Mouse (Mus musculus): Measurements from ENCODE around the gene Zfp287.
A peak's percentile ranks its signal among the peaks of the same experiment; 100 is the strongest.

Zfp287 gene

DNA sequence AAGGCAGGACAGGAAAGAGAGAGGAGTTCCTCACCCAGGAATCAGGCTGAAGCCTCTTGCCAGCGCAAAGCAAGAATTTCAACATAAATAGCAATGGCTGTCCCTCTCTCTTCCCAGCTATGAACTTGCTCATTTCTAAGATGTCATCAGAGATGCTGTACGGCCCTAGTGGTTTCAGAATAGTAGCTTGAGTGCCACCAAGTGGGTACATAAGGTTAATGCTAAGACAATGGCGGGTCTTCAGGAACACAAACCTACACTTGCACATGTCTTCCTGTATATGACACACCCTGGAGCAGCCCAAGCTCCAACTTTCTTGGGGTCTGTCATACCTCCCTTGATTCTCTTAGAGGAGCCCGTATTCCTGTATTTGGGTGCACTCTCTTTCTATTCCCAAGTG is 32.0 kb downstream of the Zfp287 start:
- no peak for DNase-seq

DNA sequence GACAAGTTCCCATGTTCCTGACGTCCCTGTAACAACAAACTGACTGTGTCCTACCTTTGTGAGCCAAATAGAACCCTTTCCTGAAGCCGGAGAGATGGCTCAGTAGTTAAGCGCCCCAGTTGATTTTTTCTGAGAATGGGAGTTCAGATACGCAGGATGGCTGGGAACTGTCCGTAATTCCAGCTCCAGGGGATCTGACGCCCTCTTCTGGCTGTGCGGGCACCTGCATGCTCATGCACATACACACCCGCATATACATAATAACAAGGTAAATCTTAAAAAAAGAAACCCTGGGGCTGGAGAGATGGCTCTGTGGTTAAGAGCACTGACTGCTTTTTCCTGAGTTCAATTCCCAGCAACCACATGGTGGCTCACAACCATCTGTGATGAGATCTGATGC is 36.6 kb downstream of the Zfp287 start:
- no peak for DNase-seq

- DNase-seq = peak in 1 of 2 experiments; percentile 9
Observed at GRCm38 (mm10) chr11:62693299-62694184, 38.2 kb downstream of the Zfp287 start.

DNA sequence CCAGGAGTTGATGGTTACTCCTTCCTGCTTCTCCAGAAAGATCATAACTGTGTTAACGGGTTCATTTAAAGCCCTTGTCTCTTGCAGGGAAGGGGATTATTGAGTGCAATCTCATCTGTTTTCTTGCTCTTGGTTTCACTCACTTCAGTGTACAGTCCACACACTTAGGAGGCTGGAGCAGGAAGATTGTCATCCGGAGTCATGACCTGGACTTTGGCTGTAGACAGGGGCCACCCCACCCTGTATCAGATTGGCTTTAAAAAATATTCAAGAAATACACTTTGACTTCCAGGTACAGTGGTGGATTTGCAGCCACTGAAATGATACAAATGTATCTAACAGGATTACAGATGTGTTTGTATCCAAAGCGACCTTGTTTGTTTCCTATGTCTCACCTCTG is 40.1 kb downstream of the Zfp287 start:
- no peak for DNase-seq

DNA sequence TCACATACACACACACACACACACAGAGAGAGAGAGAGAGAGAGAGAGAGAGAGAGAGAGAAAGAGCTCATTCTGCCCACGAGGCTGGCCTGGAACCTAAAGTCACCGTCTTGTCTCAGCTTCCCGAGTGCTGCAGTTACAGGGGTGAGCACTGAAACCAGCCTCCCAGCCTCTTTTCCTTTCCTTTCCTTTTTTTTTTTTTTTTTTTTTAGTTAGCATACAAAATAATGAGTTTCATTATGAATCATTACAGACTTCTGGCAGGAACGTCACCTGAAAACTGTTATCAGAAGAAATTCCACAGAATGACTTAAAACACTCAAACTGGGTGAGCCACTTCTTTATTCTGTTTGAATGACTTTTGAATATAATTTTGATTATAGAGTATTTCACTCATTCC is 51.8 kb downstream of the Zfp287 start:
- DNase-seq = no peak

DNA sequence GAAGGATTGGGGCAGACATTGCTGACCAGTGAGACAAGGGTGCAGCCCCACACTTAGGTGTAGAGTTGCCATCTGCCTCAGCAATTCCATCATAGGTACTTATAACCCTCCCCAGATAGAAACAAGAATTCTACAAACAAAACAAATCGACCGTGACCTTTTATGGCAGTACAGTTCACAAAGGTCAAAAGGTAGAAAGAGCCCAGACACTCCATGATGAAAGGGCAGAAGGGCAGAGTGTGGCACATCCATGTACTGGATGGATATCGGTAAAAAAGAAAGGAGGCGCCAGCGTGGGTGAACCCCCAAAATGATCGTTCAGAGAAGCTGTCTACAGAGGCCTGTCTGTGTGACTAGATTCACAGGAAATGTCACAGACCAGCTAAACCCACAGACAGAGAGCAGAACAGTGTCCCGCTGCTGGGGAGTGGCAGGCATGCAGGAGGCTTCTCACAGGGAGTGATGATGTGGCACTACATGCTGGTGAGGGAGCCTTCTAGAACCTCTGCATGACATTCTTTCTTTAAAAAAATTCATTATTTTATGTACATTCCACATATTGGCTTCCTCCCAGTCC is 52.8 kb downstream of the Zfp287 start:
- DNase-seq = no peak

DNA sequence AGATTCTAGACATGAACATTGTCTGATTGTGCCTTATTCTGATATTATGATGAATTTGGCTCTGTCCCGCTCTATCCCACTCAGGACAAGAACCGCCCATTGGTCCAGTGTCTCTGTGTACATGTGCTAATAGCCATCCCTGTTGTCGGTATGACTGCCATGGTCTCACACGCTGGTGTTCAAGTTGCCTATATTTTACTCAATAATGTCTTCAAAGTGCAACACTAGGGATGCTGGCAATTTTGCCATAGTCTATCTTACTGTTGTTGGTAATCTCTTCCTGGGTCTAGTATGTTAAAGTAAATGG is 55.5 kb downstream of the Zfp287 start:
- DNase-seq = no peak

DNA sequence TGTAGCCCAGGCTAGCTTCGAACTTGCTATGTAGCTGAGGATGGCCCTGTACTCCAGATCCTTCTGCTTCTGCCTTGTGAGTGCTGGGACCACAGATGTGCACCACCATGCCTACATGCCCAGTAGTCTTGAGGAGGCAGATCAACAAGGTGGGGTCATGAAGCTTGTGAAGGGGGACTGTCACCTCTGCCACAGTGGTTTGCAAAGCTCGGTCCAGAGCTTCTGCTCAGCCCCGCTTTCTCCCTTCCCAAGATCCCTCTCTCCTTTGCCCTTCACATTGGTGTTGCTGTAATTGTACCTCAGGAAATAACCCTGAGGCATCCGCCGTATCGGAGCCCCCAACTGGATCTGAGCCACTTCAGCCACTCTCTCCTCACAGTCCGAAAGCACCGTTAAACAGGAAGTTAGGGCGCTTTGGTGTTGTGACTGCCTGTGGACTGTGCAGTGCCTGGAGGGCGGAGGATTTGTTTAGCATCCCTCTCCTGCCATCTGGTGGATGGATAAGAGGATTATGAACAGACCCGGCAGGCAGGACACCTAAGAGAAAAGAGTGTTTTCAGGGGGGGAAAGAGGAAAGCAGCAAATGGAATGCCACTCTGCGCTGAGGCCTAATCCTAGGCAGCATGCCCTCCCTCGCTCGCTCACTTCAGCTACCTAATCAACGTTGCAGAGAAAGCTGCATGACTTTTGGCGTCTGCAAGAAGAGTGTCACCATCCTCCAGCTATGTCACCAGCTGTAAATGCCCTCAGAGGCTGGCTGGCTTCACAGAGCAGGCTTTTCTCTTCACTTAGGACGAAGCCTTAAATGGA is 56.0 kb downstream of the Zfp287 start:
- DNase-seq = peak; percentile 8 to 25

DNA sequence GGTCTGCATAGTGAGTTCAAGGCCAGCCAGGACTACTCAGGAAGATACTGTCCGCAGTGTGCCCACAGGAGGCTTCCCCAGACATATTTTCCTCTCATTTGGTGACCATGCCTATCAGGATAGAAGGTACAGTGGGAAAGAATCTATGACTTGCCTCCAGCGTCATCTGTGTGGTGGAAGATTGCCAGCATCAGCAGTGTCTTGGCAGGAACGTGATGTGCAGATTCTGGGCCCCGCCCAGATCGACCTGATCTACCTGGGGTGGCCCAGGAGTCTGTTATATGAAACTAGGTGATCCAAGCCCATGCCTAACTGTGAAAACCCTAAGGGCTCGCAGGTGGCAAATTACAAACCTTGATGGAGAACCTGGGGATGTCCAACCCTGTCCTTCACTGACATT is 61.7 kb downstream of the Zfp287 start:
- no peak for DNase-seq

DNA sequence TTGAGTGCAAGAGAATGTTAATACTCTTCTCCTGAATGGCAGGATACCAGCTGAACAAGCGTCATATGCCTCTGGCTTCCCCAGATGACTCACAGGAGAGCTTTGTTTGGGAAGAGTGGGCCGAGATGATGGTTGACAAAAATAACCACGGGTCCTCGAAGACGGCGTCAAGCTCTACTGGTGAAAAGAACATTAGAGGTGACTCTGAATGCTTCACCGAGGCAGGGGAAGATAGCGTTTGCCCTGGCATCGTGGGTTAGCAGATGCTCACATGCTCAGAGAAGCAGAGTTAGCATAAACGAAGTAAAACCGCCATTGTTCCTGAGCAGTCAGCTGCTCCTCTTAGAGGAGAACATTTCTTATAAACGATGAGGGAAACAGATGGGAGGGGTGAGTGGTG is 62.2 kb downstream of the Zfp287 start:
- DNase-seq = no peak

- no peak for DNase-seq
Observed at GRCm38 (mm10) chr11:62668986-62669385, 62.7 kb downstream of the Zfp287 start.

GRCm38 (mm10) chr11:62664250-62664649 is 67.5 kb downstream of the Zfp287 start:
- DNase-seq = no peak

GRCm38 (mm10) chr11:62660885-62661284 is 70.8 kb downstream of the Zfp287 start:
- DNase-seq = no peak

GRCm38 (mm10) chr11:62652080-62652479 is 79.6 kb downstream of the Zfp287 start:
- no peak for DNase-seq

- DNase-seq = no peak
Observed at GRCm38 (mm10) chr11:62651563-62651962, 80.1 kb downstream of the Zfp287 start.

Measured in spleen, adult 18-20 months (tissue).